Mouse (Mus musculus): ENCODE data around the gene Prkcb. TPM values are rescaled to one million over a fixed set of nuclear protein-coding genes. Genes with fewer than 3 reads are reported as not detected.

Prkcb gene
- polyA plus RNA-seq, 1 experiment from 2014 or later, result 4.0 TPM

- no peak for ATAC-seq (ENCODE audit: insufficient read depth)
- Histone ChIP-seq H3K4me3 (replicated peaks) (peak overlapping the region; percentile 58), H3K27me3 (peaks cover 40% of the 10 kb centered on the region), H3K9me3 (replicated peaks) (no peaks in the 10 kb centered on the region), H3K4me1 (replicated peaks) (peaks cover 12% of the 10 kb centered on the region), H3K27ac (replicated peaks) (no peak overlapping the region), H3K36me3 (replicated peaks) (no peaks in the 10 kb centered on the region), H3K9ac (0 out of 2 replicates have a peak overlapping the region, but pooled peaks have one; percentile 21), H3K4me2 (peak overlapping the region; percentile 68)
- 2% methylated on average over 66 of the region's 66 CpGs for WGBS (ENCODE audit: insufficient replicate concordance)
These were observed 926 bp downstream of the Prkcb start for GRCm38 (mm10) chr7:122289243-122290111.

- H3K4me2 ChIP-seq, result peak overlapping the region; percentile 68
- H3K27me3 ChIP-seq, result peaks cover 40% of the 10 kb centered on the region
- no peak for ATAC-seq (ENCODE audit: insufficient read depth)
- WGBS (ENCODE audit: insufficient replicate concordance), result 12% methylated on average over 12 of the region's 12 CpGs
- no peaks in the 10 kb centered on the region for H3K36me3 ChIP-seq (replicated peaks)
- H3K9ac ChIP-seq, result no peak overlapping the region
- peak overlapping the region; percentile 58 for H3K4me3 ChIP-seq (replicated peaks)
- H3K4me1 ChIP-seq (replicated peaks), result peaks cover 12% of the 10 kb centered on the region
- H3K9me3 ChIP-seq (replicated peaks), result no peaks in the 10 kb centered on the region
- H3K27ac ChIP-seq (replicated peaks), result no peak overlapping the region
These were observed 1.6 kb downstream of the Prkcb start for GRCm38 (mm10) chr7:122290165-122290564.

- no peak for ATAC-seq (ENCODE audit: insufficient read depth)
- Histone ChIP-seq H3K27me3 (peaks cover 40% of the 10 kb centered on the region), H3K4me1 (replicated peaks) (peaks cover 12% of the 10 kb centered on the region), H3K4me3 (replicated peaks) (0 out of 2 replicates have a peak overlapping the region, but pooled peaks have one; percentile 58), H3K4me2 (0 out of 2 replicates have a peak overlapping the region, but pooled peaks have one; percentile 68), H3K9ac (no peak overlapping the region), H3K36me3 (replicated peaks) (no peaks in the 10 kb centered on the region), H3K9me3 (replicated peaks) (no peaks in the 10 kb centered on the region), H3K27ac (replicated peaks) (no peak overlapping the region)
- WGBS (ENCODE audit: insufficient replicate concordance), result 42% methylated on average over 3 of the region's 3 CpGs
These were observed 2.2 kb downstream of the Prkcb start for GRCm38 (mm10) chr7:122290771-122291170.

- ATAC-seq (ENCODE audit: insufficient read depth), result no peak
- Histone ChIP-seq H3K4me3 (replicated peaks) (no peak overlapping the region), H3K9me3 (replicated peaks) (no peaks in the 10 kb centered on the region), H3K4me2 (no peak overlapping the region), H3K4me1 (replicated peaks) (peaks cover 12% of the 10 kb centered on the region), H3K36me3 (replicated peaks) (no peaks in the 10 kb centered on the region), H3K9ac (no peak overlapping the region), H3K27me3 (peaks cover 39% of the 10 kb centered on the region), H3K27ac (replicated peaks) (no peak overlapping the region)
- WGBS (ENCODE audit: insufficient replicate concordance), result 59% methylated on average over 7 of the region's 7 CpGs
These were observed 3.6 kb downstream of the Prkcb start for GRCm38 (mm10) chr7:122292151-122292550.

- no peak for ATAC-seq (ENCODE audit: insufficient read depth)
- WGBS (ENCODE audit: insufficient replicate concordance), result 55% methylated on average over 7 of the region's 7 CpGs
- Histone ChIP-seq H3K9me3 (replicated peaks) (no peaks in the 10 kb centered on the region), H3K4me3 (replicated peaks) (no peak overlapping the region), H3K36me3 (replicated peaks) (no peaks in the 10 kb centered on the region), H3K9ac (no peak overlapping the region), H3K27ac (replicated peaks) (no peak overlapping the region), H3K4me2 (no peak overlapping the region), H3K4me1 (replicated peaks) (peaks cover 6% of the 10 kb centered on the region; the same call in 1 of the 2 replicates), H3K27me3 (peaks cover 20% of the 10 kb centered on the region)
These were observed 5.6 kb downstream of the Prkcb start for GRCm38 (mm10) chr7:122294111-122294510.

GRCm38 (mm10) chr7:122295363-122295762 lies 6.8 kb downstream of the Prkcb start:
- H3K27ac ChIP-seq (replicated peaks), result no peak overlapping the region
- H3K4me3 ChIP-seq (replicated peaks), result no peak overlapping the region
- no peaks in the 10 kb centered on the region for H3K9me3 ChIP-seq (replicated peaks)
- no peak for ATAC-seq (ENCODE audit: insufficient read depth)
- no peak overlapping the region for H3K4me2 ChIP-seq
- no peak overlapping the region for H3K9ac ChIP-seq
- 55% methylated on average over 4 of the region's 4 CpGs for WGBS (ENCODE audit: insufficient replicate concordance)
- H3K27me3 ChIP-seq, result peaks cover 7% of the 10 kb centered on the region
- no peaks in the 10 kb centered on the region for H3K36me3 ChIP-seq (replicated peaks)
- H3K4me1 ChIP-seq (replicated peaks), result no peaks in the 10 kb centered on the region

- no peaks in the 10 kb centered on the region for H3K27me3 ChIP-seq
- no peak overlapping the region for H3K9ac ChIP-seq
- H3K9me3 ChIP-seq (replicated peaks), result no peaks in the 10 kb centered on the region
- ATAC-seq (ENCODE audit: insufficient read depth), result no peak
- no peak overlapping the region for H3K27ac ChIP-seq (replicated peaks)
- no peaks in the 10 kb centered on the region for H3K4me1 ChIP-seq (replicated peaks)
- WGBS (ENCODE audit: insufficient replicate concordance), result 19% methylated on average over 1 of the region's 1 CpGs
- no peak overlapping the region for H3K4me2 ChIP-seq
- H3K4me3 ChIP-seq (replicated peaks), result no peak overlapping the region
- no peaks in the 10 kb centered on the region for H3K36me3 ChIP-seq (replicated peaks)
These were observed 7.8 kb downstream of the Prkcb start for GRCm38 (mm10) chr7:122296331-122296730.

GRCm38 (mm10) chr7:122296805-122297204 lies 8.3 kb downstream of the Prkcb start:
- Histone ChIP-seq H3K4me3 (replicated peaks) (no peak overlapping the region), H3K27me3 (no peaks in the 10 kb centered on the region), H3K9me3 (replicated peaks) (no peaks in the 10 kb centered on the region), H3K27ac (replicated peaks) (no peak overlapping the region), H3K4me1 (replicated peaks) (no peaks in the 10 kb centered on the region), H3K4me2 (no peak overlapping the region), H3K36me3 (replicated peaks) (no peaks in the 10 kb centered on the region), H3K9ac (no peak overlapping the region)
- WGBS (ENCODE audit: insufficient replicate concordance), result 73% methylated on average over 3 of the region's 3 CpGs
- no peak for ATAC-seq (ENCODE audit: insufficient read depth)

- Histone ChIP-seq H3K36me3 (replicated peaks) (no peaks in the 10 kb centered on the region), H3K27me3 (no peaks in the 10 kb centered on the region), H3K27ac (replicated peaks) (no peak overlapping the region), H3K4me1 (replicated peaks) (no peaks in the 10 kb centered on the region), H3K4me3 (replicated peaks) (no peak overlapping the region), H3K4me2 (no peak overlapping the region), H3K9me3 (replicated peaks) (no peaks in the 10 kb centered on the region), H3K9ac (no peak overlapping the region)
- no peak for ATAC-seq (ENCODE audit: insufficient read depth)
- WGBS (ENCODE audit: insufficient replicate concordance), result 29% methylated on average over 3 of the region's 3 CpGs
These were observed 9.1 kb downstream of the Prkcb start for GRCm38 (mm10) chr7:122297627-122298026.

GRCm38 (mm10) chr7:122298715-122299114 lies 10.2 kb downstream of the Prkcb start:
- no peak for ATAC-seq (ENCODE audit: insufficient read depth)
- H3K9ac ChIP-seq, result no peak overlapping the region
- WGBS (ENCODE audit: insufficient replicate concordance), result 54% methylated on average over 2 of the region's 2 CpGs
- no peaks in the 10 kb centered on the region for H3K9me3 ChIP-seq (replicated peaks)
- no peaks in the 10 kb centered on the region for H3K36me3 ChIP-seq (replicated peaks)
- no peaks in the 10 kb centered on the region for H3K27me3 ChIP-seq
- H3K4me2 ChIP-seq, result no peak overlapping the region
- H3K4me3 ChIP-seq (replicated peaks), result no peak overlapping the region
- no peaks in the 10 kb centered on the region for H3K4me1 ChIP-seq (replicated peaks)
- no peak overlapping the region for H3K27ac ChIP-seq (replicated peaks)

GRCm38 (mm10) chr7:122300538-122300937 lies 12.0 kb downstream of the Prkcb start:
- Histone ChIP-seq H3K27ac (replicated peaks) (no peak overlapping the region), H3K4me2 (no peak overlapping the region), H3K4me1 (replicated peaks) (no peaks in the 10 kb centered on the region), H3K27me3 (no peaks in the 10 kb centered on the region), H3K4me3 (replicated peaks) (no peak overlapping the region), H3K9me3 (replicated peaks) (no peaks in the 10 kb centered on the region), H3K36me3 (replicated peaks) (no peaks in the 10 kb centered on the region), H3K9ac (no peak overlapping the region)
- no peak for ATAC-seq (ENCODE audit: insufficient read depth)
- WGBS (ENCODE audit: insufficient replicate concordance), result 49% methylated on average over 4 of the region's 4 CpGs

Data from liver, embryonic 15.5 days (tissue).